Mouse (Mus musculus) layer of hippocampus, postnatal 14 days (tissue): ENCODE measurements at regions not wholly inside any gene's neighbourhood (a gene's known extent, or its start where the extent isn't known, plus 50 kb on each side); places are given as distances from the start of the nearest gene placed in this dataset.

Experiments
- DNase-seq, 2 experiments: peaks; one replicate each; pipeline ENCODE4 v3.0.0; 2021 to 2022; ENCODE audit warnings: low spot score in 2 of 2, mixed read lengths in 1 of 2

GRCm38 (mm10) chr13:82187196-82187595 is 404.3 kb downstream of the Cetn3 start:
- DNase-seq = no peak

DNA sequence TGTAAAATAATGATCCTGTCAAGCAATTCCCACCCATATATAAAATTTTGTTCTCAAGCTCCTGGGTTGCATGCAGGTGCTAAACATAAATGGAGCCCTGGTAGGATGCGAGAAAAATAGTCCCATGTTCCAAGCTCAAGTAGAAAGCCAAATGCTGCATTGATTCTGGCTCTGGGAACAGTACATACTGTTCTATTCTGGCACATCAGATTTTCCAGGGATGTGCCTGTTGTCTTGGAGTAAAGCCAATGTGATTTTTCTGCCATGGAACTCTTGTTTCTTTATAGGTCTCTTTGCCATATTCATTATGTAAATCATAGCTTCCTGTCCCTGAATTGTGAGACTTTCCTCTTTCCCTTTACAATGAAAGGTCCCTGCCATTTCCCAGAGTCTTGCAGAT is 417.9 kb downstream of the Cetn3 start:
- DNase-seq = no peak

GRCm38 (mm10) chr13:82225430-82225829 is 442.6 kb downstream of the Cetn3 start:
- no peak for DNase-seq

DNA sequence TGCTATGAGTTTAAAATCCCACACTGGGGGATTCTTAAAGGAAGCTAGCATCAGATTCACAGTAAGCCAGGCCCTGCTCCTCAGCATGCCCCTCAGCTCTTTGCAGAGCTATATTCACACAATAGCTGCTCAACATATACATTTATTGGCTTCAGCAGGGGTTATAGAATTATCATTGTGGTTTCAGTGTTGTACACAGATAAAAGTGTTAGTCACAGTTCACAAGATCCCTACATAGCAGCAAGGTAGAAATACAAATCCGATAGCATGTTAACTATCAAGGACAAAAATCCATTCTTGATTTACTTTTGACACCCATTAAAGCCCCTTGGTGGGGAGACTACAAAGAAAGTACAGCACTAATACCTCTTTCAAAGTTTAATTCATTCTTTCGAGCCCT is 451.0 kb downstream of the Cetn3 start:
- DNase-seq = no peak

GRCm38 (mm10) chr13:82246231-82246630 is 463.4 kb downstream of the Cetn3 start:
- DNase-seq = no peak

- DNase-seq = no peak
Observed at GRCm38 (mm10) chr13:82250361-82250760, 467.5 kb downstream of the Cetn3 start.

- no peak for DNase-seq
Observed at GRCm38 (mm10) chr13:82258491-82258935, 475.6 kb downstream of the Cetn3 start.

DNA sequence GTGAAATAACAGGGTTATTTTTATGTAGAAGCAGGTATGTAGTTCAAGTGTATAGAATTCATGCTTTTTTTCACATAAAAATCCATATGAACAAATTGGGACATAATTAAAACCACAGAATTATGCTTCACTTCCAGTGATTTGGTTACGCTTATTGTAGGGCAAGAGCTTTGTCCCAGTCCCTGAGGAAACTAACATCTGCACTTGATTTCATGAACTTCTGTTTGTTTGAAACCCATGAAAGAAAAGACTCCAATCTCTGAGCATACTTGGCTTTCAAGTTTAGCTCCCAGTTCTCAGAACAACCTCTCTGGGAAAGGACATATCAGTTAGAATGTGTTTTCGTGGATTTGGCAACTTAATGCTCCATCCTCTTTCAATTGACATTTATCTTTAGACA is 481.4 kb downstream of the Cetn3 start:
- DNase-seq = no peak

DNA sequence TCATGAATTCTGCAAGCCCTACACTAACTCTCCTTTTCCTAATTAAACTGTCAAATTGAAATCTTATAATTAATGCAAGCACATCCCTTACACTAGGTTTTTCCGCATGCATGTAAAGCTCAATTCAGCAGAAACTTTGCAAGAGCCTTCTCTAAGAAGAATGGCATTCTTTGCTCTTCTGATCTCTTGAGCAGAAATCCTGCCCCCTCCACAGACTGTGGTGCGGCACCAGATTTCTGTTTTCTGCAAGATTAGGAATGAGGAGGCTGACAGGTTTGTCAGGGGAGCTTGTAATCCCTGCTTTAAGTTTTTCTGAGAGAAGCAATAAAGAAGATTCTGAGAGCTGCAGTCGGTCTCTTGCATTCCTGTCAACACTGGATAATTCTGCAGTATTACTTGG is 482.3 kb downstream of the Cetn3 start:
- DNase-seq = no peak

DNA sequence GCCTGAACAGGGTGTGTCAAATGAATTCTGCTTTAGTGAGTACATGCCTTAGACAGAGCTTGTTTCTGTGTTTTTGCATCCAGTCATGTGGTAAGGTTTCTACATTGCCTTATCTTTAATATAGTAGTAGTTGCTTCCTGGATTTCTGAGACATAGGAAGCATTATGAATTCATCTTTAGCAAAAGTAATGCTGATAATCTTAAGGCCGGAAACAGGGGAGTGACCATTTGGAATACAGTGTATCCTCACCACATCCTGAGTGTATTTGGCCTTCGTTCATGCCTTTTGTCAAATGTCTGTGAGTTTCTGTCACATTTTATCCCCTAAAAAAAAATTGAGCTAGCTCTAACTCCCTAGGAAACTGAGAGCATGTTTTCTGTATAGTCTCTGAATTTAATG is 482.9 kb downstream of the Cetn3 start:
- DNase-seq = no peak

GRCm38 (mm10) chr13:82274733-82275132 is 491.9 kb downstream of the Cetn3 start:
- no peak for DNase-seq

DNA sequence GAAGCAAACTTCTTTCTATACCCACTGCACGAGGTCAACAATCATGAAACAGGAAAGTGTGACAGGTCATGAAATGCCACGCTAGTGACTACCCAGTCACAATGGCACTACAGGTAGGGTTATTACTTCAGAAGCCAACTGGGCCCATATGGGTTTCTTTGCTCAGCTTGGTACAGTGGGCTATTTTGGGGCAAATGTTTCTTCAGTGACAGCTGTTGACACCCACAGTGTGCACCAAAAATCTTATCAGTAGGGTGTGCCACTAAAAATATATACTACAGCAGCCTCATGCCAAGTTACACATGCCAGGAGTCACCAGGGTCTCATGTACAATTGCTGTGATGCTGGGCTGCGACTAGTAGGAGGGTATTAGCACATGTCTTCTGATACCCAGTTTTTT is 493.1 kb downstream of the Cetn3 start:
- DNase-seq = no peak

DNA sequence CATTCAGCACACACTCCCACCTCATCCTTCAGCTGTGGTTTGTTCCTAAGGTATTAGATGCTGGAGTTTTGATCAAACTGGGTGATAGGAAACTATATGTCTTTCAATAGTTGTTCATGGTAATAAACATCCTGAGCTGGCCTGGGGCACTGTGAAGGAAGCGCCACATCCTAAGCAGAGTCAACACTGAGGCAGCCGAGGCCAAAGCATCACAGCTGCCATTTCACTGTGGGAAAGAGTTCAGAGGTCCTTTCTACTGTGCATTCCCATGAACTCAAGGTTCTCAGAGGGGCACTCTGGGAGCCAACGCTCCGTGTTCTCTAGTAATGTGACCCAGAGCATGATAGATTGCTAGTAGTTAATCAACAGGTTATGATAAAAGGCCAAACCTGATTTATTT is 497.9 kb downstream of the Cetn3 start:
- no peak for DNase-seq

DNA sequence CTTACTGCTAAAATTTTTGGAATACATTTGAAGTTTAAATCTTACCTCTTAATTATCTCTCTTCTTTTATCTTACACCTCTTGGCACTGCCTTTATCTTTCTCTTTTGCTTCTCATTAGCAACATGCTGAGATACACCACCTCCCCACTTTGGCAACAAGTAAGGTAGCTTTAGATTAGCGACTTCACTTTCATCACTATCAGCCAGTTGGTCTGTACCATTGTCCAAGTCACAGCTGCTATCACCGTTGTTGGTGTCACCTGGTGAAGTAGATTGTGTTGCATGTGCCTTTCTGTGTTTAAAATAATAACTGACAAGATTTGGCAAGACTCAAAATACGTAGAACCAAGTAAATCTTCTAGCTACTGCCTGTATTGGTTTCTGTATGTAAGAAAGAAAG is 513.0 kb downstream of the Cetn3 start:
- no peak for DNase-seq

- DNase-seq = no peak
Observed at GRCm38 (mm10) chr13:82304227-82304626, 521.4 kb downstream of the Cetn3 start.

DNA sequence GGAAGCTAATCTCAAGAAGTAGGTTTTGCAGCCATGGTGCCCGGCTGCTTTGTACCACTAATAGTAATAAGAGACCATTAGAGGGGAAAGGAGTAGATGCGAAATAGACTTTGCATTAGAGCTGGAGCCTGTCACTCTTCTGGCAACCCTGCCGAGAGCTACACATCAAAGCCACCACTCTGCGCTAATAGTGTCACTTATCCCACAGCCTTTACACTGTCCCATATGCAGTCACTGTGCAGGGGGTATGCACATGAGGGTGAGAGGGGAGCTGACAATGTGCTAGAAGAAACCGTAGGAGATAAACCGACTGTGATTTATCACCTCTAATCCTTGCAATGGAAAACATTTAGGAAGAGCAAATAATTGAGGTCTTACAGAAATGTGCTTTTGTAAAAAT is 522.2 kb downstream of the Cetn3 start:
- no peak for DNase-seq

DNA sequence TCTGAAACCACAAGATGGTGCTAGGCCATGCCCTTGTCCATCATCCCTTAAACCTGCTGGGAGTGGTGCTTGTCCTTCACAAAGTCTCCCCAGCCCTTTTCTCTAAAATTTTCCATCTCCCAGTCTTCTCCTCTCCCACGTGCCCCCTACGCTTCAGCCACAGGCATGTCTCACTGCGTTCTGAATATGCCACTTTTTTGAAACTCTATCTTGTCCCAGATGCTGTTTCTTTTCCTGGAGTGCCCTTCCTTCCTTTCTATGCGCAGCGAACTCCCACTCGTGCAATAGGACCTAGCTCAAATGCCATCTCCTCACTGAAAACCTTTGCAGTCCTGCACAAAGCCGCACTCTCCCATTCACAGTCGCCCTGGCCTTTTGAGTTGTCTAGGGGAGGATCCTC is 525.5 kb downstream of the Cetn3 start:
- no peak for DNase-seq

- peak in 1 of 2 experiments; percentile 12 for DNase-seq
Observed at GRCm38 (mm10) chr13:82316573-82317202, 533.8 kb downstream of the Cetn3 start.

- peak in 1 of 2 experiments; percentile 25 for DNase-seq
Observed at GRCm38 (mm10) chr13:82317203-82317580, 534.3 kb downstream of the Cetn3 start.

DNA sequence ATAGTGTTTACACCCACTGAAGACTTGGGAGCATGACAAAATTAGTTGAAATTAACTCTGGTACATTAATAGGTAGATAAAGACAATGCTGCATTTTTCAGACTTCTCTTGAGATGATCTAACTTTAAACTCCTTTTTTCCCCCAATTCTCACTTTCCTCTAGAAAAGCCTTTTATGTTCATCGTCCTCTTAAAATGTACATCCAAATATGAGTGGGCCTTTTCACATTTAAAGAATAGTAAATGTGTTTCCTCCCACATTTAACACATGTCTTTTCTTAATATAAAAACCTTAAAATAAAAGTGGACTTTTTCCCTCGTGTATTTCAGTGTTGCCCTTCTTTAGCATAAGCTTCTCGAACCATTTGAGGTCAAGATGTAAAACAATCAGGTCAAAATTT is 535.5 kb downstream of the Cetn3 start:
- no peak for DNase-seq

GRCm38 (mm10) chr13:82354355-82354754 is 571.5 kb downstream of the Cetn3 start:
- no peak for DNase-seq

GRCm38 (mm10) chr13:82355296-82355695 is 572.4 kb downstream of the Cetn3 start:
- no peak for DNase-seq

- DNase-seq = no peak
Observed at GRCm38 (mm10) chr13:82359442-82359841, 576.6 kb downstream of the Cetn3 start.

DNA sequence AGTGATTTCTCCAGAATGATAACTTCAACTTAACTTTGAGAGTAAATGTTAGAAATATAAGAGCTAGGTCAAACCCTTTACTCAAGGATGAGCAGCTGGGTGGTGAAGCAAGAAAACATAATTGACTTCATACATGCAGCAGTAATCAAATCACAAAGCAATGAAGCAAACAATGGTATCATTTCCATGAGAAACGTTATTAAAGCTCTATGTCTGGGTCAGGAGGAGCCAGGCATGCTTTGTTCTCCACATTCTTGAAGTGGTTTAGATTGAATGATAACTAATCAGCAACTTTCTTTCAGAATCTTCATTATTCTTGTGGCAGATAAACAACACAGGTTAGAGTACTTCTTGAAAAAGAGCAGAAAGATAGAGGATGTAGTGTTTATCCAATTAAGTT is 577.8 kb downstream of the Cetn3 start:
- no peak for DNase-seq
